Mouse (Mus musculus) neutrophil, adult 5-6 weeks (primary cell): ENCODE data around the gene Apbb1ip. TPM values are rescaled to one million over a fixed set of nuclear protein-coding genes. Genes with fewer than 3 reads are reported as not detected.

Experiments used
- ATAC-seq: fragments of 151-379, 151-347 bp; 2 replicates; pipeline ENCODE4 v1.8.0; 2017; ENCODE audit warnings: mild to moderate bottlenecking, moderate TSS enrichment; ENCODE audit not compliant: insufficient number of reproducible peaks, poor library complexity, low FRiP score, severe bottlenecking; ENCODE audit errors: extremely low read depth
- total RNA-seq: library from RNA; stranded (forward); fragments of 200-1000 nt; gene quantifications from 2 replicates; pipeline ENCODE4 v1.2.3, GENCODE M21; 2017

Gene Apbb1ip
- total RNA-seq, 1 experiment from 2014 or later: 120 TPM

DNA sequence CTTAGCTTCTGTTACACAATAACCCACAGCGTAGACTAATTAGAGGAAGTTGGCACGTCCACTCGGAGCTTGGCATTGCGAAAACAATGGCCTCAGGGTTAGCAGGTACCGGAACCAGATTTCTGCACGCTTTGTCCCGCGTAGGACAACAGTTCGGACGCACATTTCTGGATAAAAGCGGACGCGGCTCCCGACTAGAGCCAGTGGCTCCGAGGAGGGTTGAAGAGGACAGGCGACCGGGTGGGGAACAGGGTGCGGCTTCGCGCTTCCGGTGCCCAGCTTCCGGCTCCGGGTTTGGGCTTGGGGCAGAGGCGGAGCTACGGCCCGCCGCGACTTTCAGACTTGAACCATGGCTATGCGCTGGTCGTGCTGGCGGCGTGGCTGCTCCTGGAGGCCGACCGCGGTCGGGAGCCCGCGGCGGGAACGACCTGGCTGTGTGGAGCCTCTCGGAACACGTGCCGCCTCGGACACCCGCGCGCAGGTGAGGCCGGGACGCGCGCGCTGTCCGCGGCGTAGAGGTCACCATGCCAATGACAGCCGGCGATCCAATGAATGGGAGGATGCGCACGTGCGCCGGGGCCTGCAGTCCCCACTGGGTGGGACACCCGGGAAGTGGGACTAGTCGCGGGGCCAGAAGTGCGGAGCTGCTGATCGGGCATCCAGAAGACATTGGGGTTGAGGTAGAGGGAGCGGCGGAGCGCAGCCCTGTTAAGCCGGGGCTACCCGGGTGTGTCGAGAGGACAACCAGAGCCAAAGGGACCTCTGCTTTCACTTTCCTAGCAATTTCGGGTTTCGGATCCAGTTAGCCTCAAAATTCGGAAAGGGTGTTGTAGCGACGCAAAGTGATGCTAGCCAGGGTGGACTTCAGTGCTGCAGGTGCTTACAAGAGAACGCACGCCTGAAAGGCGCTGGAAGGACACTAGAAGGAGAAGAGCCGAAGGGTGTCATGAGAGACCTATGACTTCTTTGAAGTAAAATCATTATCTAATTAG is 121.7 kb downstream of the Apbb1ip start, which contains the start of gene Pdss1:
Gene Pdss1 (plus strand): TSS at position 241 of the 992 bp plus-strand sequence.
- ATAC-seq: peak; percentile 91

DNA sequence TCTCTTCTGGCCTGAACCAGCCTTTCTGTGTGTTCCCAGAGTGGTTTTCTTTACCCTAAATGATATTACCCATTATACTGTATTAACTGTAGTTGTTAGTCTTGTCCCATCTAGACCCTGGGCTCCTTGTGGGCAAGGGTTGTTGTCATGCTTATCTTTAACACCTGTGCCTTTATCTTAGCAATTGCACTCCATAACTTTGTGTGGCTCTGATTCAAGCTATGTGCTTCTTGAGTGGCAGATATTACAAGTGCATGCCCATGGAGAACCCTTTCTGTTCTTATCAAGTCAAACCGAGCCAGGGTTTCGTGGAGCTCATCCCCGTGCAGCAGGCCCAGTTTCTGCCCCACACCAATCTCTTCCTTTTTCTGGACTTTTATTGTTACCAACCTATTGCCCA is 130.1 kb downstream of the Apbb1ip start:
- ATAC-seq: no peak

DNA sequence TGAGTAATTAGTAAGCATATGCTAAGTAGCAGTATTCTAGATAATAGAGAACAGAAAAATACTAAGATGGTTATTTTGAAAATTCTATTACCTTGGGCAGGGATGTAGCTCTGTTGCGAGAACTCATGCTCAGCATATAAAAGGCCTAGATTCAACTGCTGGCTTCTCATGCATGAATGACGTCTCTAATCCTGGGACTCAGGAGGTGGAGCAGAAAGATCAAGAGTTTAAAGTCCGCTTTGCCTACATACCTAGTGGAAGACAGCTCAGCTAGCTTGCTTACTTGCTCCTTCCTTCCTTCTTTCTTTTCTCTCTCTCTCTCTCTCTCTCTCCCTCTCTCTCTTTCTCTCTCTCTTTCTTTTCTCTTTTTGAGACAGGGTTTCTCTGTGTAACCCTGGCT is 140.5 kb downstream of the Apbb1ip start:
- no peak for ATAC-seq

DNA sequence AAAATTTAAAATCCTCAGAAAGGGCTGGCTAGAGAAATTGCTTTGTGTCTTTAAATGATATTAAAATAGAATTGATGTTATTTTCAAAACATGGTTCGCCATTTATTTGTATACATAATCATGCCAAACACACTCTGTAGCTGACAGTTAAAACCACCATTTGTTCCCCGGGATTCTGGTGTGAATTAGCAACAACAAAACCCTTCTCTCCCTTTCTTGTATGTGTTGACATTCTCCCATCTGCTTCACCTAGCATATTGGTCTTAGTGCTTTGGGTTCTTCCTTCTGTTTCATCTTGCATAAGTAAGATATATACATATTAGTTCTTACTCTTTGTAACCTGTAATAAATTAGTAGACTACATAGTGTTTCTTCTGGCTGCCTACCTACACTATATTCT is 144.8 kb downstream of the Apbb1ip start:
- no peak for ATAC-seq

Other genes starting within 250 kb of the Apbb1ip start
- gene Gad2, start 151.9 kb upstream of the Apbb1ip start, total RNA-seq: not detected in 2 replicates
- 7.4 and 8.0 TPM in 2 replicates for gene Pdss1, start 121.4 kb downstream of the Apbb1ip start, total RNA-seq